Mouse (Mus musculus) forebrain, embryonic 15.5 days (tissue): ENCODE measurements around the gene Calm3. TPM values are rescaled to one million over a fixed set of nuclear protein-coding genes. Genes with fewer than 3 reads are reported as not detected.
A peak's percentile ranks its signal among the peaks of the same experiment; 100 is the strongest.

Source experiments
- ATAC-seq: fragments of 200-750 bp; cut with Nextera tagmentation; replicated peaks from 2 replicates; pipeline ENCODE4 v1.8.0; 2017; ENCODE audit warnings: mild to moderate bottlenecking, moderate TSS enrichment, moderate library complexity
- H3K27ac ChIP-seq: fragments of 300-500 bp; sonication (generic); replicated peaks from 2 replicates; pipeline ENCODE4 v1.5.1; 2015; ENCODE audit warnings: mild to moderate bottlenecking, inconsistent platforms
- H3K27me3 ChIP-seq: fragments of 300-500 bp; sonication (generic); 2 replicates; pipeline ENCODE4 v1.6.1; 2015; ENCODE audit warnings: inconsistent platforms
- H3K36me3 ChIP-seq: fragments of 300-500 bp; sonication (generic); 2 replicates; pipeline ENCODE4 v1.6.1; 2015; ENCODE audit warnings: mild to moderate bottlenecking, inconsistent platforms
- H3K4me1 ChIP-seq: fragments of 300-500 bp; sonication (generic); 2 replicates; pipeline ENCODE4 v1.6.1; 2015; ENCODE audit warnings: inconsistent platforms
- H3K4me2 ChIP-seq: fragments of 300-500 bp; sonication (generic); replicated peaks from 2 replicates; pipeline ENCODE4 v1.6.1; 2015; ENCODE audit warnings: mild to moderate bottlenecking, inconsistent platforms
- H3K4me3 ChIP-seq: fragments of 300-500 bp; sonication (generic); 2 replicates; pipeline ENCODE4 v1.5.1; 2015; ENCODE audit warnings: mild to moderate bottlenecking, inconsistent platforms
- H3K9ac ChIP-seq: fragments of 300-500 bp; sonication (generic); replicated peaks from 2 replicates; pipeline ENCODE4 v1.6.1; 2015; ENCODE audit warnings: mild to moderate bottlenecking, inconsistent platforms
- H3K9me3 ChIP-seq: fragments of 300-500 bp; sonication (generic); 2 replicates; pipeline ENCODE4 v1.6.1; 2016; ENCODE audit warnings: inconsistent platforms
- WGBS: fragments of 180-500 bp; shearing (Covaris S2); methylation state at CpG from one replicate; pipeline ENCODE4 v1.1.7; 2015; ENCODE audit warnings: mixed read lengths; 5-methylcytosine and 5-hydroxymethylcytosine counted together
- polyA plus RNA-seq: library from polyadenylated mRNA; unstranded; fragments of >200 nt; fragmentation: Nextera tagmentation; extraction: Ambion mirVana; gene quantifications from 2 replicates; pipeline ENCODE4 v1.2.1, GENCODE M21; 2015

Gene Calm3
- polyA plus RNA-seq, 1 experiment from 2014 or later, result 305 TPM

GRCm38 (mm10) chr7:16908367-16908766 lies 15.5 kb downstream of the Calm3 start:
- H3K27me3 ChIP-seq, result no peaks in the 10 kb centered on the region
- no peak overlapping the region for H3K27ac ChIP-seq
- WGBS, result 46% methylated on average over 11 of the region's 11 CpGs
- no peak overlapping the region for H3K4me2 ChIP-seq
- H3K36me3 ChIP-seq, result no peaks in the 10 kb centered on the region
- H3K4me3 ChIP-seq, result no peak overlapping the region
- no peaks in the 10 kb centered on the region for H3K9me3 ChIP-seq
- H3K4me1 ChIP-seq, result no peaks in the 10 kb centered on the region
- no peak for ATAC-seq
- no peak overlapping the region for H3K9ac ChIP-seq

GRCm38 (mm10) chr7:16907842-16908241 lies 16.1 kb downstream of the Calm3 start:
- no peak overlapping the region for H3K9ac ChIP-seq
- no peak overlapping the region for H3K27ac ChIP-seq
- no peak overlapping the region for H3K4me3 ChIP-seq
- H3K36me3 ChIP-seq, result no peaks in the 10 kb centered on the region
- H3K27me3 ChIP-seq, result no peaks in the 10 kb centered on the region
- WGBS, result 78% methylated on average over 7 of the region's 7 CpGs
- no peaks in the 10 kb centered on the region for H3K4me1 ChIP-seq
- no peaks in the 10 kb centered on the region for H3K9me3 ChIP-seq
- no peak overlapping the region for H3K4me2 ChIP-seq
- no peak for ATAC-seq

GRCm38 (mm10) chr7:16906889-16907559 lies 16.9 kb downstream of the Calm3 start:
- ATAC-seq, result no peak
- H3K4me3 ChIP-seq, result no peak overlapping the region
- H3K27ac ChIP-seq, result no peak overlapping the region
- H3K4me1 ChIP-seq, result no peaks in the 10 kb centered on the region
- H3K4me2 ChIP-seq, result no peak overlapping the region
- 93% methylated on average over 41 of the region's 41 CpGs for WGBS
- H3K27me3 ChIP-seq, result no peaks in the 10 kb centered on the region
- H3K36me3 ChIP-seq, result no peaks in the 10 kb centered on the region
- H3K9me3 ChIP-seq, result no peaks in the 10 kb centered on the region
- no peak overlapping the region for H3K9ac ChIP-seq

GRCm38 (mm10) chr7:16906281-16906680 lies 17.6 kb downstream of the Calm3 start, which contains the start of gene Ptgir:
Gene Ptgir, plus strand, starts transcription at chr7:16906490.
- H3K9ac ChIP-seq, result no peak within 1 kb of the TSS
- 8% methylated on average over 6 of the region's 6 CpGs for WGBS

GRCm38 (mm10) chr7:16905491-16906021 lies 18.4 kb downstream of the Calm3 start:
- WGBS, result 60% methylated on average over 9 of the region's 9 CpGs
- no peak overlapping the region for H3K27ac ChIP-seq

More at GRCm38 (mm10) chr7:16906281-16906680, 17.6 kb downstream of the Calm3 start, which contains the start of gene Ptgir:
- Histone ChIP-seq H3K36me3 (no peaks in the 10 kb centered on the region), H3K4me3 (no peak within 1 kb of the TSS), H3K27me3 (no peaks in the 10 kb centered on the region), H3K4me2 (no peak within 1 kb of the TSS), H3K27ac (no peak within 1 kb of the TSS), H3K4me1 (no peaks in the 10 kb centered on the region), H3K9me3 (no peaks in the 10 kb centered on the region)
- ATAC-seq, result no peak

GRCm38 (mm10) chr7:16904120-16904675 lies 19.7 kb downstream of the Calm3 start:
- H3K27ac ChIP-seq, result no peak overlapping the region

More at GRCm38 (mm10) chr7:16905491-16906021, 18.4 kb downstream of the Calm3 start:
- H3K9ac ChIP-seq, result no peak overlapping the region
- no peak overlapping the region for H3K4me2 ChIP-seq
- H3K36me3 ChIP-seq, result no peaks in the 10 kb centered on the region
- no peak for ATAC-seq
- H3K4me1 ChIP-seq, result no peaks in the 10 kb centered on the region
- no peaks in the 10 kb centered on the region for H3K27me3 ChIP-seq
- H3K4me3 ChIP-seq, result no peak overlapping the region
- no peaks in the 10 kb centered on the region for H3K9me3 ChIP-seq

GRCm38 (mm10) chr7:16903439-16903955 lies 20.4 kb downstream of the Calm3 start:
- no peak for ATAC-seq
- H3K27ac ChIP-seq, result no peak overlapping the region
- 86% methylated on average over 2 of the region's 2 CpGs for WGBS
- no peak overlapping the region for H3K4me3 ChIP-seq
- no peaks in the 10 kb centered on the region for H3K9me3 ChIP-seq
- no peak overlapping the region for H3K4me2 ChIP-seq
- H3K27me3 ChIP-seq, result no peaks in the 10 kb centered on the region
- H3K9ac ChIP-seq, result no peak overlapping the region
- no peaks in the 10 kb centered on the region for H3K36me3 ChIP-seq
- H3K4me1 ChIP-seq, result no peaks in the 10 kb centered on the region

More at GRCm38 (mm10) chr7:16904120-16904675, 19.7 kb downstream of the Calm3 start:
- Histone ChIP-seq H3K9me3 (no peaks in the 10 kb centered on the region), H3K27me3 (no peaks in the 10 kb centered on the region), H3K4me2 (no peak overlapping the region), H3K4me3 (no peak overlapping the region), H3K4me1 (no peaks in the 10 kb centered on the region), H3K9ac (no peak overlapping the region), H3K36me3 (no peaks in the 10 kb centered on the region)
- WGBS, result 63% methylated on average over 9 of the region's 10 CpGs
- no peak for ATAC-seq

- ATAC-seq, result no peak
- H3K27ac ChIP-seq, result no peak overlapping the region
- H3K36me3 ChIP-seq, result no peaks in the 10 kb centered on the region
- H3K9me3 ChIP-seq, result no peaks in the 10 kb centered on the region
- H3K9ac ChIP-seq, result no peak overlapping the region
- H3K4me1 ChIP-seq, result peaks cover under 1% of the 10 kb centered on the region
- H3K4me3 ChIP-seq, result no peak overlapping the region
- no peak overlapping the region for H3K4me2 ChIP-seq
- no peaks in the 10 kb centered on the region for H3K27me3 ChIP-seq
- WGBS, result 18% methylated on average over 5 of the region's 5 CpGs
Observed at GRCm38 (mm10) chr7:16900526-16900925, 23.4 kb downstream of the Calm3 start.

- Histone ChIP-seq H3K36me3 (no peaks in the 10 kb centered on the region), H3K27me3 (peaks cover 12% of the 10 kb centered on the region; the same call in 1 of the 2 replicates), H3K9me3 (no peaks in the 10 kb centered on the region), H3K4me1 (peaks cover 32% of the 10 kb centered on the region), H3K9ac (no peak overlapping the region), H3K27ac (no peak overlapping the region), H3K4me3 (no peak overlapping the region), H3K4me2 (peak overlapping the region; percentile 47)
- ATAC-seq, result no peak
- WGBS, result 30% methylated on average over 10 of the region's 10 CpGs
Observed at GRCm38 (mm10) chr7:16895511-16895910, 28.4 kb downstream of the Calm3 start.

- Histone ChIP-seq H3K36me3 (no peaks in the 10 kb centered on the region), H3K9me3 (no peaks in the 10 kb centered on the region), H3K4me2 (peak overlapping the region; percentile 47), H3K4me1 (peaks cover 32% of the 10 kb centered on the region), H3K27me3 (peaks cover 12% of the 10 kb centered on the region; the same call in 1 of the 2 replicates), H3K9ac (no peak overlapping the region; the same call in 1 of the 2 replicates), H3K27ac (no peak overlapping the region), H3K4me3 (peak overlapping the region; percentile 26)
- ATAC-seq, result peak; percentile 36
- 0% methylated on average over 24 of the region's 24 CpGs for WGBS
Observed at GRCm38 (mm10) chr7:16895000-16895399, 28.9 kb downstream of the Calm3 start.

- Histone ChIP-seq H3K4me3 (no peak overlapping the region), H3K9me3 (no peaks in the 10 kb centered on the region), H3K36me3 (no peaks in the 10 kb centered on the region), H3K9ac (no peak overlapping the region), H3K4me2 (peak overlapping the region; percentile 47; the same call in 1 of the 2 replicates), H3K4me1 (peaks cover 32% of the 10 kb centered on the region), H3K27me3 (peaks cover 12% of the 10 kb centered on the region; the same call in 1 of the 2 replicates), H3K27ac (no peak overlapping the region)
- WGBS, result 0% methylated on average over 4 of the region's 4 CpGs
- ATAC-seq, result peak; percentile 52
Observed at GRCm38 (mm10) chr7:16894279-16894678, 29.6 kb downstream of the Calm3 start.

- no peak overlapping the region for H3K27ac ChIP-seq
- WGBS, result 1% methylated on average over 5 of the region's 6 CpGs
- no peak overlapping the region for H3K4me2 ChIP-seq
- no peak overlapping the region for H3K9ac ChIP-seq
- ATAC-seq, result no peak
- no peak overlapping the region for H3K4me3 ChIP-seq
- H3K4me1 ChIP-seq, result peaks cover 32% of the 10 kb centered on the region
- H3K36me3 ChIP-seq, result no peaks in the 10 kb centered on the region
- no peaks in the 10 kb centered on the region for H3K9me3 ChIP-seq
- peaks cover 12% of the 10 kb centered on the region; the same call in 1 of the 2 replicates for H3K27me3 ChIP-seq
Observed at GRCm38 (mm10) chr7:16893612-16894011, 30.3 kb downstream of the Calm3 start.
